Mouse (Mus musculus): ENCODE measurements at regions not wholly inside any gene's neighbourhood (a gene's known extent, or its start where the extent isn't known, plus 50 kb on each side); places are given as distances from the start of the nearest gene placed in this dataset.

DNA sequence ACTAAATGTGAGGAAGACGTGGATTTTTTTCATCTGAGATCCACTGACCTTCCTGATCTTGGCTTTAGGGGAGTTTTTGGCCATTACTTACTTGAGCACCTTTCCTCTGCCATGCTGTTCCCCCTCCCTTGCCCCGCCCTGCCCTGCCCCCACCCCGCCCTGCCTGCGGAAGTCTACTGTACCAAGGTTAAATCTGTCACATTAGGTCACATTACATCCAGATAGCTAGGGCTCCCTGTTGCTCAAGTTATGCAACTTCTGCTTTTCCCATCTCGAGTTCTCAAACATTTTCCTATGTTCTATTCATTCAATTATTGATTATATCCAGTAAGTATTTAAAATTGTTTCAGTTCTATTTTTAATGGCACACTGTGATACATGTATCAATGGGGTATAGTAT lies 144.7 kb upstream of the Cnot2 start:
- DNase-seq = no peak

DNA sequence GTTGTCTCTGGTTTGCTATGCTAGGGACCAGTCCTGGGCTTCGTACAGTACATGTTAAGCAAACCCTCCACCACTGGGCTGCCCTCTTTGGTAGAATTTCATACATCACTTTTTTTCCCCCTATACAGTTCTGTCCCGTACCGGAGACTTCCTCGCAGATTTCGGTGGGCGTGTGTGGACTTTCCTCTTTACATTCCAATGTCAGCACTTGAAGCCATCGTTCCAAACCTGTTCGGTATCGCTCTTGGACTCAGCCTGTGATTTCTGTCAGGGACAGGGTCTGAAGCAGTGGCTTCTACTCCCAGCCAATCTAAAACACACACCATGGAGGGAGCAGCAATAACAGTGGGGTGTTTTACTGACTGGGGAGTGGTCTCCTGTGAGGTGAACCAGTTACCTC lies 140.7 kb upstream of the Cnot2 start:
- no peak for DNase-seq

- no peak for DNase-seq
Observed at GRCm38 (mm10) chr10:116719616-116720015, 138.3 kb upstream of the Cnot2 start.

- no peak for DNase-seq
Observed at GRCm38 (mm10) chr10:116717961-116718360, 136.7 kb upstream of the Cnot2 start.

DNA sequence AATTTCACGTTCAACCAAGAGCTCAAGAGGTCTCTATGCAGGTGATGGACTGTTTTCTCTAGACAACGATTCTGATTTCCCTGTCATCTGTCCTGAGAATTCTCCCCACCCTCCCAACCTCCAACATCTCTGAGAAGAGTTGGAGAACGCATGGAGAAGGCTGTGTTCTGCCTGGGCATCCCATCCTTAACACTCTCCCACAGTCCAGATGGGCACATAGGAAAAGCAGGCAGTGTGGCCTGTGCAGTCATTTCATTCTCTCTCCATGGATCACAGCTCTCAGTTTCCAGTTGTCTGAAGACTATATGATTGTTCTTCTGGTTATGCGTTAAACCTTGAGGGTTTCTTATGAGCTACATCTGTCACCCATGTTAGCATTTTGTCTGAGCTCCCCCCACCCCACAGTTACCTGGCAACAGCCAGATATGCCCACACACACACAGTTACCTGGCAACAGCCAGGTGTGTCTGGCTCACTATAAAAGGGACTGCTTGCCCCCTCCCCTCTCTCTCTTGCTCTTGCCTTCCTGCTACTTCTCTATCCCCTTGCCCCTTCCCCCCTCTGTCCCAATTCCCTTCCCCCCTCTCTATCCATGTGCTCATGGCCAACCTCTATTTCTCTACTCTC lies 135.8 kb upstream of the Cnot2 start:
- no peak for DNase-seq

DNA sequence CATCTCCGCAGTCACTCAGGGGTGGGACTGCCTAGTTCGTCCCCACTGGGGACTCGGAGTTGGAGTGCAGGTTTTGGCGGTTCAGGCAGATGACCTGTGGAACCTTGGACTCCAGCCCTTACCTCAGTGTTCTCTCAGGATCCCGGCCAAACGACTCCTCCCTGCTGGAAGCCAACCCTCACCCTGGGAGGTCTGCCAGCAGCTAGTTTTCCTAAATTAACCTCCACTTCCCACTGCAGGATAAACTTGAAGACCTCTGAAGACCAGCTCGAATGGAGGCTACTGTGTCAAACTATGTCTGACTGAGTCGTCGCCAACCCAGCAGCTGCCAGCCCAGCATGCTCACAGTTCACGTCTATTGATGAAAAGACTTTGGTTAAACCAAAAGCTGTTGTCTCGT lies 132.1 kb upstream of the Cnot2 start:
- peak; percentile 71 for DNase-seq

DNA sequence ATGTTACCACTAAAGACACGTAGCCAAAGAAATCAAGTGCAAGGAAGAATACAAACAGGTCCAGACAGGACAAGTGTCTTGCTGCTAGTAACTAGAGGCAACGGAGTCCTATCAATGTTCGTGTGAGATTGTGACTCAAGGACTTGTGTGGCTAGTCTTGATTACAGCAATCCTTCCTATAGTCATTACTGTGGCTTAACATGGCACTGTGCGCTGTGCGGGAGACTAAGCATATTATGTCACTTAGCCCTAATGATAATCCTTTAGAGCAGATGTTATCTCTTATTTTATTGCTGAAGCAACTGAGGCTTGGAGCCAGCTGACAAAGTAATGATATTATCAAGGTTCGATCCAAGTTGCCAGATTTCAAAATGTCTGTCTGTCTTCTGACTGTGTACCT lies 125.7 kb upstream of the Cnot2 start:
- DNase-seq = no peak

- DNase-seq = no peak
Observed at GRCm38 (mm10) chr10:116701281-116701680, 120.0 kb upstream of the Cnot2 start.

GRCm38 (mm10) chr10:116699711-116700110 lies 118.4 kb upstream of the Cnot2 start:
- DNase-seq = no peak

DNA sequence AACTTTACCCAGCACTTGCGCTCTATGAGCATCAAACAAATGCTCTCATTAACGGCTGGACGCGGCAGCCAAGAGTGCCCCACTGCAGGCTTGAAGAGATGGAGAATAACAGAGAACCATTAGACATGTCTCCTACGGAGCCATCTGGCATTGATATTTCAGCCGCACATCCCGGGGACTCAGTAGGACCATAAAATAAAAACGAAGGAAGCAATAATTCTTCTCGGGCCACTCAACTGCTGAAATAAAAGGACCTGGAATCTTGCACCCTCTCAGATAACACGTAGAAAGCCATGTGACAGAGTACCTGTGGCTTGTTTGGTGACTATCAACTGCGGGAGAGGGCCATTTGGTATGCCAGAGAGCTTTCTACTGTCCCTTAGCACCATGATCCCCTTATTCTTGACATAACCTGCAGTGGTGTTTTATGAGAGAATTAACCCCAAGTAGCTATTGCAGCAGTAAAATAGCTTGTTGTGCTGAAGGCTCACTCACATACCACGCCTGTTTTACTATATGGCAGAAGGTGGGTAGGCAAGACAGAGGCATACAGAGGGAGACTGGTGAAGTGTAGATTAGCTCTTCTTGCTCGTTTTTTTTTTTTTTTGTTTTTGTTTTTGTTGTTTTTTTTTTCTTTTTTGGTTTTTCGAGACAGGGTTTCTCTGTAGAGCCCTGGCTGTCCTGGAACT lies 116.5 kb upstream of the Cnot2 start:
- DNase-seq = no peak

DNA sequence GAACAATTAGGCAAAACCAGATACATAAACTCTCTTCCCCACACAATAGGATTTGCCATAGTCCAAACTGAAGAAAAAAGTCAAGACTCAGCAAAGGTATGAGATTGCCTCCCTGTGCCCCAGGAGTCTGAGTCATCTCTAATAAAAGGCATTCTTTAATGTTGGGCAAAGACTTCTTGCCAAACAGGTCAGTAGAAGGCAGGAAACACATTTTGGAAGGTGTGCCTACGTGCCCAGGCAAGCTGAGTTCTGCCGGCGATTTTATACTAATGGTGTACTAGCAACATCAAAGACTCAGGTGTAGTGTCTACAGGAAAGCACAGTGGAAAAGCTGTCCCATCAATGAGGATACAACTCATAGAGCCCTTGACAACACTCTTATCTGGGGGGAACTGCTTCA lies 112.5 kb upstream of the Cnot2 start:
- DNase-seq = no peak

- no peak for DNase-seq
Observed at GRCm38 (mm10) chr10:116686741-116687140, 105.4 kb upstream of the Cnot2 start.

DNA sequence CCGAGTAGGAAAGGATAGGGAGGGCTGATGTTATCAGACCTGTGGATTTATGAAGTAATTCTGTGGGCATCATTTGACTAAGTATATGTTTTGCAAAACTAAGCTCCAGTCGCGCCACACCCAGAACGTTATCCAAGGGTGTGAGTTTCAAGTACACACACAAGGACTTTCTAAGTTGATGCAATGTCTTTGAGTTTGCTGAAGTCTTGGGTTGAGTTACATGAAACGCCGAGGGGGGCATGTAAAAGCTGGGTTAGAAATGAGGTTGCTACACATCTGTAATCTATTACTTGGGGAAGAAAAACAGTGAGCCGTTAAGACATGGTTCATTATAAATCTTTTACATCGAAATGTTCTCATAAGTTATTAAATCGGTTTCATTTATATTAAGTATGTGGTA lies 102.1 kb upstream of the Cnot2 start:
- DNase-seq = no peak

GRCm38 (mm10) chr10:116678950-116679735 lies 97.8 kb upstream of the Cnot2 start:
- DNase-seq = no peak

DNA sequence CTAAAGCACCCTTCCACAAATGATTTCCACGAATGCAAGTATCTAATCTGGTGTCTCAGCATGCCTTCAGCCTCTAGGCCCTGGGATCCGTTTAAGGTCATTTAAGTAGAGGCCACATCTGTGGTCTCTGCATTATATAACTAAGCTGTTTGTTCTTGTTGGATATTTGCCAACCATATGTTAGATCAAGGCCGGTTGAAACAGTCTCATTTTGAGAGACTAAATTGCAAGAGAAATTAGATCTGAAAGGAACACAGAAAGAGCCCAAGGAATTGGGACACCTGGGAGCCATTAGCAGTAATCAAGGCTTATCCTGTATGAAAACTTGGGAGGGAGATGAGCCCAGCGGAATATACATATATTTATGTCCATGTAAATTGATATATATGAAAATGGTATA lies 96.6 kb upstream of the Cnot2 start:
- no peak for DNase-seq

- DNase-seq = no peak
Observed at GRCm38 (mm10) chr10:116675171-116675570, 93.9 kb upstream of the Cnot2 start.

- DNase-seq = no peak
Observed at GRCm38 (mm10) chr10:116674348-116674747, 93.0 kb upstream of the Cnot2 start.

DNA sequence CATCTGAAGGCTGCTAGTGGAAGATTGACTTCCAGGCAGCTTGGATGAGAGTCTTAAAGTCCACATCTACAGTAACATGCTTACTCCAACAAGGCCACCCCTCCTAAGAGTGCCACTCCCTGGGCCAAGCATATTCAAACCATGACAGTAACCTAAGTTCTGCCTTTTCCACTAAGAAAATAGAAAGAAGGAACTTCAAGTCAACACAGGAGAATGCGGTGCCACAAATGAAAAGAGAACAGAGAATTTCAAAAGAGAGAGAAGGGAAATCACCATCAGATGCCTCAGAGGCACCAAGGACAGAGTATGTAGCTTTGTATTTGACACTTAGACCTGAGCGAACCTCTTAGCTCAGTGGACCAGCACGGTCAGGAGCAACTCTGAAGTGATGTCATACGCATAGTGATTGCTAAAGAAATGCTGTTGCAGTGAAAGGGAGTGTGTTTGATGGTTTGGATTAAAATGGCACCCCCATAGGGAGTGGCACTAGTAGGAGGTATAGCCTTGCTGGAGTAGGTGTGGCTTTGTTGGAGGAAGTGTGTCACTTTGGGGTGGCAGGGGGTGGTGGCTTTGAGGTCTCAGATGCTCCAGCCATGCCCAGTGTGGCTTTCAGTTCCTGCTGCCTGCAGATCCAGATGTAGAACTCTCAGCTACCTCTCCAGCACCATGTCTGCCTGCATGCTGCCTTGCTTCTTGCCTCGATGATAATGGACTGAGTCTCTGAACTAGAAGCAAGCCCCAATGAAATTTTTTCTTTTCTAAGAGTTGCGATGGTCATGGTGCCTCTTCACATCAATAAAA lies 77.1 kb upstream of the Cnot2 start:
- no peak for DNase-seq

DNA sequence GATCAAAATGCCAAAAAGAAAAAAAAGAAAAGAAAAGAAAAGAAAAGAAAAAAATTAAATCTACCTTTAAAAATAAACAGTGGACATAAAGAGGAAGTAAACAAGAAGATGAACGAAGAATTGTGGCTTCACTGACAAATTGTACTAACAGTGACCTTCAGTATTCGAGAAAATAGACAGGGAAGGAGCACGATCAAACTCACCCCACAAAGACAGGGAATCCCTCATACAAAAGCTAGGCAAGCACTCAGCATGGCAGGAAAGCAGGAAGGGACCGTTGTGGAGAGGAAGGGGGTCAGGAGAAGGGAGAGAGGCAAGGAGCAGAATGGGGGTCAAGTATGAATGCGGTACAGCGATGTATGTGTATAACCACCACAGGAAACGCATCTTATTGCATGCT lies 74.6 kb upstream of the Cnot2 start:
- DNase-seq = no peak

DNA sequence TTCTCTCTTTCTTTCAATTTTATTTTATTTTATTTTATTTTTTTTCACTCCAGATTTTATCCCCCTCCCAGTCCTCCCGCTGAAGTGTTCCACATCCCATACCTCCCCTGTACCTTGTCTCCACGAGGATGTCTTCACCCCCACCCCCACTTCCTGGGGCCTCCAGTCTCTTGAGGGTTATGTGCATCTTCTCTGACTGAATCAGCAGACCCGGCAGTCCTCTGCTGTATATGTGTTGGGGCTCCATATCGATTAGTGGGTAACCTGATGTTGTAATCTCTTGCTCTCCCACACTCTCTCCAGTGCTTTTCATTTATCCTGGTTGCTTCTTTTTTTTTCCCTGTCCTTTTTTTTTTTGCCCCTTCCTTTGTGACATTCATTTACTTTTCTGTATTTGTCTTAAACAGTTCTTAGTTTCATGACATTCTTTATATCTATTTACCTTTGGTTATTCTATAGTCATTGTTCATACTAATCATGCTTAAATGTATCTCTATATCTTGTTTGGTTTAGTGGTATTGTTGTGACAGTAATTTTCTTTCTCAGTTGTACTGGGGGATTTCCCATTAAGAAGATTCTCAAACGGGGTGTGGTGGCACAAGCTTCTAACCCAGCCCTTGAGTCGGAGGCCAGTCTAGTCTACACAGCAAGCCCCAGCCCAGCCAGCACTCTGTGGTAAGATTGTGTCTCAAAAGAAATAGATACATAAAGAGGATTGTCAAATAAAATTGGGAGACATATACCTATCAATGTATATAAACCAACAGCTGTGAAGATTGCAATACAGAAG lies 73.9 kb upstream of the Cnot2 start:
- no peak for DNase-seq

DNA sequence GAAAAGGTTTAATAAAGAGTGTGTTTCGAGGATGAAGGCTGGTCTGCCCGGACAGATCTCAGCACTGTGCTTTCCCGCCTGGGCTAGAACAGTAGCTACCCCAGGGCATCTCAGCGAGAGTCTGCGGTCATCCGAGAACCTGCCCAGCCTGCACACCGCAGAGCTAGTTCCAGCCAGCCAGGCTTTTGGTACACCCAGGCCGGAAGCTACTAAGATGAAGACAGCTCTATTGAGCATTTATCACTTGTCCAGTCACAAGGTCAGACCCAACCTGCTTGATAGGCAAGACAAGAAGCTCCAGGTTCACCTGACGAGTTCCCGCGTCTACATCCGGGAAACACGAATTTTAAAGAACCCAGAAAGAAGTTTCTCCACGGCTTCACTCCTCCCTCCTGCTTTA lies 72.8 kb upstream of the Cnot2 start:
- peak; percentile 58 for DNase-seq

DNA sequence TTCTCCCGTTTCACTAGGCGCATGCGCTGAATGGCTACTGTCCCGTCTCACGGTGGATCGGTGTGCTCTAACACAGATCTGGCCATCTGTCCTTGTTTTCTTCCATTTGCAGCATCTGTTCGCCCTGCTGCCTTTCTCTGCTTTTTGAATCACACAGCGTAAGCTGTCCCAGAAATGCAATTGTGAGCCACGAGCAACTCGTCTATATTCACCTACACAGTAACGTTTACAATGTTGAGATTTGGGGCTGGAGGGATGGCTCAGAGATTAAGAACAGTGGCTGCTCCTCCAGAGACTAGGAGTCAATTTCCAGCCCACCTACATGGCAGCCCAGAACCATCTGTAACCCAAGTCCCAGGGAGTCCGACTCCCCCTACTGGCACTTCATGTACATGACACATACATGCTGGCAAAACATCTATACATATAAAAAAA lies 72.2 kb upstream of the Cnot2 start:
- DNase-seq = peak; percentile 93

Data from cerebellum, adult 11-12 months (tissue).